Mouse (Mus musculus) CH12.LX (cell line): ENCODE results near the gene Tmem167. TPM values are rescaled to one million over a fixed set of nuclear protein-coding genes. Genes with fewer than 3 reads are reported as not detected.

Source experiments
- DNase-seq: peaks from one replicate; pipeline ENCODE4 v3.0.0-alpha.2; 2013; ENCODE audit errors: extremely low read depth
- H3K27ac ChIP-seq: 2 replicates; pipeline ENCODE4 v1.5.1; 2012; ENCODE audit warnings: low read depth, mild to moderate bottlenecking, control low read depth, moderate library complexity; ENCODE audit not compliant: insufficient read depth
- H3K27me3 ChIP-seq: replicated peaks from 2 replicates; pipeline ENCODE3; 2012; ENCODE audit warnings: inconsistent platforms
- H3K36me3 ChIP-seq, 2 experiments: replicated peaks in 1 of 2; 2 replicates each; pipeline versions ENCODE3 to v1.6.1; 2012; ENCODE audit warnings: inconsistent platforms in 1 of 2, low read length in 1 of 2, mild to moderate bottlenecking in 1 of 2, mixed read lengths in 1 of 2, moderate library complexity in 1 of 2; ENCODE audit not compliant: control insufficient read depth in 1 of 2, insufficient read depth in 1 of 2
- H3K4me1 ChIP-seq, 2 experiments: 2 replicates each; pipeline ENCODE4 v1.6.1; 2012; ENCODE audit warnings: inconsistent platforms in 1 of 2, moderate library complexity in 1 of 2; ENCODE audit not compliant: insufficient read depth in 2 of 2, control insufficient read depth in 1 of 2
- H3K4me2 ChIP-seq: 2 replicates; pipeline ENCODE4 v1.6.1; 2012; ENCODE audit warnings: low read depth, mild to moderate bottlenecking, control low read depth; ENCODE audit not compliant: poor library complexity, insufficient read depth, severe bottlenecking
- H3K4me3 ChIP-seq, 3 experiments: fragments of 150-350 bp in 1 of 3; sonication (generic) in 1 of 3; replicated peaks in 1 of 3; 2 replicates each; pipeline versions ENCODE3 to v1.5.1; 2011 to 2012; ENCODE audit warnings: low read depth in 2 of 3, low read length in 2 of 3, mild to moderate bottlenecking in 2 of 3, moderate library complexity in 2 of 3, control low read depth in 1 of 3, improper control_type of control experiment in 1 of 3, inconsistent platforms in 1 of 3, mixed read lengths in 1 of 3; ENCODE audit not compliant: poor library complexity in 1 of 3
- H3K79me2 ChIP-seq: replicated peaks from 2 replicates; pipeline ENCODE4 v1.6.1; 2012; ENCODE audit warnings: mild to moderate bottlenecking, moderate library complexity; ENCODE audit not compliant: control insufficient read depth, poor library complexity, insufficient read depth, severe bottlenecking; ENCODE audit errors: extremely low read depth
- H3K9ac ChIP-seq: 2 replicates; pipeline ENCODE4 v1.6.1; 2012; ENCODE audit warnings: low read depth, mild to moderate bottlenecking, control low read depth, moderate library complexity; ENCODE audit not compliant: insufficient read depth
- H3K9me3 ChIP-seq: replicated peaks from 2 replicates; pipeline ENCODE3; 2012; ENCODE audit warnings: low read length, inconsistent platforms, mixed read lengths
- CHD1 ChIP-seq: IDR thresholded peaks from 2 replicates; pipeline ENCODE4 v1.6.1; 2012; ENCODE audit warnings: low read depth, low read length, improper control_type of control experiment, inconsistent platforms
- E2F4 ChIP-seq: IDR thresholded peaks from 2 replicates; pipeline ENCODE4 v1.6.1; 2011; ENCODE audit warnings: low read depth, low read length, improper control_type of control experiment; ENCODE audit not compliant: insufficient replicate concordance
- EP300 ChIP-seq: IDR thresholded peaks from 2 replicates; pipeline ENCODE4 v1.6.1; 2011; ENCODE audit warnings: low read length, improper control_type of control experiment
- GABPA ChIP-seq: IDR thresholded peaks from 2 replicates; pipeline ENCODE4 v1.6.1; 2012; ENCODE audit warnings: low read depth, low read length, improper control_type of control experiment, inconsistent platforms; ENCODE audit not compliant: insufficient replicate concordance
- JUND ChIP-seq: conservative IDR thresholded peaks from 2 replicates; pipeline ENCODE4 v1.6.1; 2011; ENCODE audit warnings: low read depth, low read length, improper control_type of control experiment
- KAT2A ChIP-seq: IDR thresholded peaks from 2 replicates; pipeline ENCODE4 v1.6.1; 2012; ENCODE audit warnings: low read length, improper control_type of control experiment, inconsistent platforms; ENCODE audit not compliant: insufficient replicate concordance
- MAX ChIP-seq: IDR thresholded peaks from 2 replicates; pipeline ENCODE4 v1.6.1; 2011; ENCODE audit warnings: low read length, improper control_type of control experiment
- MXI1 ChIP-seq: IDR thresholded peaks from 2 replicates; pipeline ENCODE4 v1.6.1; 2011; ENCODE audit warnings: mild to moderate bottlenecking, low read depth, low read length, improper control_type of control experiment
- MYC ChIP-seq: IDR thresholded peaks from 2 replicates; pipeline ENCODE4 v1.6.1; 2011; ENCODE audit warnings: low read depth, mild to moderate bottlenecking, improper control_type of control experiment, low read length
- PAX5 ChIP-seq: IDR thresholded peaks from 2 replicates; pipeline ENCODE4 v1.6.1; 2012; ENCODE audit warnings: low read length, inconsistent platforms, mixed read lengths
- POLR2A ChIP-seq: IDR thresholded peaks from 2 replicates; pipeline ENCODE4 v1.6.1; 2011; ENCODE audit warnings: low read depth, mild to moderate bottlenecking, improper control_type of control experiment, low read length
- RAD21 ChIP-seq: IDR thresholded peaks from 2 replicates; pipeline ENCODE4 v1.6.1; 2011; ENCODE audit warnings: low read depth, mild to moderate bottlenecking, low read length, improper control_type of control experiment, moderate library complexity
- TCF12 ChIP-seq: IDR thresholded peaks from 2 replicates; pipeline ENCODE4 v1.6.1; 2014; ENCODE audit warnings: low read depth, mild to moderate bottlenecking, inconsistent platforms, low read length, improper control_type of control experiment
- UBTF ChIP-seq: IDR thresholded peaks from 2 replicates; pipeline ENCODE4 v1.6.1; 2012; ENCODE audit warnings: low read depth, mild to moderate bottlenecking, inconsistent platforms, low read length, improper control_type of control experiment, moderate library complexity
- USF1 ChIP-seq: IDR thresholded peaks from 2 replicates; pipeline ENCODE4 v1.6.1; 2014; ENCODE audit warnings: low read depth, mild to moderate bottlenecking, inconsistent platforms, low read length, improper control_type of control experiment
- ZMIZ1 ChIP-seq: IDR thresholded peaks from 2 replicates; pipeline ENCODE4 v1.6.1; 2012; ENCODE audit warnings: low read depth, mild to moderate bottlenecking, inconsistent platforms, low read length, improper control_type of control experiment
- dilution Hi-C: fragments of 300-500 bp; cut with MboI; formaldehyde crosslinking; loops from 2 replicates; pipeline ENCODE4 v1.14.3; 2020; ENCODE audit warnings: low sequenced_read_pairs; ENCODE audit not compliant: extremely low pct_unique_long_range_greater_than_20kb, extremely low pct_ligation_motif_present
- in situ Hi-C: fragments of 300-500 bp; cut with MboI; formaldehyde crosslinking; loops from 3 replicates; pipeline ENCODE4 v1.14.3; 2019; ENCODE audit warnings: low sequenced_read_pairs, low pct_ligation_motif_present, low pct_unique_long_range_greater_than_20kb, mixed read lengths
- polyA plus RNA-seq: library from polyadenylated mRNA; unstranded; fragments of >175 nt; gene quantifications from 2 replicates; pipeline ENCODE4 v1.2.1, GENCODE M21; 2012; ENCODE audit warnings: low read depth; ENCODE audit not compliant: insufficient read length
- total RNA-seq, 2 experiments: library from RNA; depleted of rRNA; stranded (reverse); fragments of 300-350 nt in 1 of 2; fragments of >200 nt in 1 of 2; gene quantifications; 2 replicates each; pipeline ENCODE4 v1.2.3; 2012 to 2014

Gene Tmem167
- total and polyA plus RNA-seq, 3 experiments, result 14.1 to 38.6 (median 24.5) TPM

DNA sequence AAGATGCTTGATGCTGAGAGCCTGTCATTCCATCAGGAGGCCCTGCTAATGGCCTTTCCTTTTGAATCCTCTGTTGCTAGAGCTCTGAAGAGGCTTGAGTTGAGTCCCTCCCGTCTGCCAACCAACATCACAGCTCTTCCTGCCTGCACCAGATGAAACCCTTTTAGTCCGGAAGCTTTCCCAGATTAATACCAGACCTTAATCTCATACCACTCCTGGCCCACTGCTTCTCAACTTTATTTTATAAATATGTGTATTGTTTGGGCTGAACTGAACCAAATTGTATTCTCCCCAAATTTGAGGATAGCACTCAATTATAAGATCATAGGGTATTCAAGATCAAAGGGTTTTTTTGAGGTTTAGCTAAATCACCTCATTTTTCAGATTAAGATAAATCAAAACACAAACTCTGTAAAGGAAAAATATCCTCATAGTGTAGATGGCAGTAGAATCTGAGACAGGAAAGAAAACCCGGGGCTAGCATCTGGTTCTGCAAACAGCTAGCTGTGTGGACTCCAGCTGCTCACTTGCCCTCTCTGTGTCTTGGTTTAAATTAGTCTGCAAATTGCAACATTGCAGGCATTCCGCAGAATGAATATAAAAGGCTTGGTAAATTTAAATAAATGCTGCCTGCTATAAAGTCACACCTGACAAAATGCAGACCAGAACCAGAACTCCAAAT lies 81.3 kb downstream of the Tmem167 start:
- Histone ChIP-seq H3K79me2 (no peaks in the 10 kb centered on the region), H3K4me2 (no peak overlapping the region), H3K4me3 (no peak overlapping the region), H3K27ac (no peak overlapping the region), H3K36me3 (no peaks in the 10 kb centered on the region)
- dilution Hi-C loops, result no loop called here
- no peak for TF ChIP-seq GABPA
- TF ChIP-seq KAT2A, result no peak
- TF ChIP-seq CHD1, result no peak
- no peak for TF ChIP-seq MYC
- TF ChIP-seq MXI1, result no peak
- TF ChIP-seq E2F4, result no peak
- no peak for TF ChIP-seq PAX5
- no peak for TF ChIP-seq MAX
- TF ChIP-seq, all 38 proteins: peak for 0
- no peak overlapping the region for H3K9ac ChIP-seq
- H3K27me3 ChIP-seq, result no peaks in the 10 kb centered on the region
- in situ Hi-C loops, result no loop called here
- no peaks in the 10 kb centered on the region for H3K4me1 ChIP-seq
- DNase-seq, result no peak
- H3K9me3 ChIP-seq, result no peaks in the 10 kb centered on the region

DNA sequence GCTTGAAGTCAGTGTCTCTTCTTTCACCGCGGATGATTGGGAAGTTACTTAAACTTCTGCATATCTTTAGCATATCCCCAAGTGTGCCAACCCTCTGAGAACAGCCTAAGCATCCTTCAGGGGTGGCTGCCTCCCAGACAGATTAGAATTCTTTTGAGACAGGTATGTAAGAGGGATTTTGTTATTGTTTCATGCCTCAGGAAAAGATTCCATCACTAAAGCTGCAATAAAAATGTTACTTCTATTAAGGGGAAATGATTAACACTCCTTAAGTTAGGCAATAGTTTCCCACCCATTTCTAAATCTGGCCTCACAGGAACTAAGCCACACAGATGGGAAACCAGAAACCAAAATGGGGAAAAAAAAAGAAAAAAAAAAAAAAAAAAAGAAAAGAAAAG lies 81.9 kb downstream of the Tmem167 start:
- Histone ChIP-seq H3K4me3 (no peak overlapping the region), H3K9ac (no peak overlapping the region), H3K4me1 (no peaks in the 10 kb centered on the region), H3K4me2 (no peak overlapping the region), H3K9me3 (no peaks in the 10 kb centered on the region), H3K27me3 (no peaks in the 10 kb centered on the region), H3K79me2 (no peaks in the 10 kb centered on the region), H3K27ac (no peak overlapping the region), H3K36me3 (no peaks in the 10 kb centered on the region)
- DNase-seq, result no peak
- dilution Hi-C loops, result no loop called here
- TF ChIP-seq JUND, result no peak
- TF ChIP-seq TCF12, result no peak
- TF ChIP-seq ZMIZ1, result no peak
- no peak for TF ChIP-seq EP300
- TF ChIP-seq UBTF, result no peak
- TF ChIP-seq RAD21, result no peak
- no peak for TF ChIP-seq POLR2A
- TF ChIP-seq USF1, result no peak
- in situ Hi-C loops, result no loop called here
